In genomic region chr7:29396216-29396942, GRCm38 (mm10) we compare ENCODE assay signal across 18 mouse cellular contexts.
DNase-seq lines count a peak whose midpoint lies in the region; ATAC-seq and TF ChIP-seq lines count a peak whose summit lies in the region.
"Had no signal": no experiment of that assay in that cellular context is flagged by ENCODE, and none has a peak within 500 bp of the region (broad histone marks: within the 10 kb centered on the region; RNA-seq: fewer than 3 reads in every experiment).

No protein-coding gene starts in this region.

- H3K4me3 ChIP-seq in layer of hippocampus, adult 2 months = no peak overlapping the region
- no peak overlapping the region for H3K4me3 ChIP-seq in stomach, postnatal 0 days (ENCODE audit: low read depth, low read length)
- H3K4me3 ChIP-seq: heart, embryonic 15.5 days; hindbrain, embryonic 13.5 days had no signal

- ATAC-seq in stomach, postnatal 0 days (ENCODE audit: low FRiP score, low TSS enrichment) = no peak; the same call in 1 of the 2 replicates
- ATAC-seq: lung, postnatal 0 days; midbrain, embryonic 16.5 days had no signal

- H3K36me3 ChIP-seq in stomach, postnatal 0 days (ENCODE audit: control insufficient read depth, insufficient read depth, low read length) = peaks cover 8% of the 10 kb centered on the region; the same call in 1 of the 2 replicates

- no peaks in the 10 kb centered on the region for H3K4me1 ChIP-seq in stomach, postnatal 0 days (replicated peaks; ENCODE audit: control insufficient read depth, insufficient read depth)

- no peak overlapping the region for H3K4me2 ChIP-seq in stomach, postnatal 0 days (replicated peaks; ENCODE audit: low read depth)
- H3K4me2 ChIP-seq: heart, embryonic 15.5 days; hindbrain, embryonic 13.5 days had no signal

- no peak for TF ChIP-seq CTCF in layer of hippocampus, adult 2 months (conservative IDR thresholded peaks at IDR 0.05)
- TF ChIP-seq CTCF in stomach, postnatal 0 days (IDR thresholded peaks at IDR 0.05; ENCODE audit: low read depth) = no peak

- 81% methylated on average over 12 of the region's 12 CpGs for WGBS in stomach, postnatal 0 days

- H3K9me3 ChIP-seq in stomach, postnatal 0 days (ENCODE audit: control insufficient read depth, low read length) = no peaks in the 10 kb centered on the region
- H3K9me3 ChIP-seq: heart, embryonic 15.5 days; hindbrain, embryonic 13.5 days had no signal

- H3K27ac ChIP-seq in layer of hippocampus, adult 2 months = peak overlapping the region; percentile 41
- peak overlapping the region; percentile 20; the same call in 1 of the 2 replicates for H3K27ac ChIP-seq in stomach, postnatal 0 days (replicated peaks)
- H3K27ac ChIP-seq: heart, embryonic 15.5 days; hindbrain, embryonic 13.5 days; macrophage had no signal

- no peak overlapping the region for H3K9ac ChIP-seq in stomach, postnatal 0 days (ENCODE audit: low read length)
- H3K9ac ChIP-seq: heart, embryonic 15.5 days; hindbrain, embryonic 13.5 days had no signal

- no peak for TF ChIP-seq EP300 in stomach, postnatal 0 days (optimal IDR thresholded peaks at IDR 0.05)

- intact Hi-C loops in gastrocnemius, postnatal 36 days (cut with DNase I) = no loop called here

- DNase-seq in layer of hippocampus, adult 2 months (ENCODE audit: low spot score in 2 of 2) = no peak
- no peak for DNase-seq in layer of hippocampus, adult 9-11 months
- DNase-seq in cerebellum, adult 11 months = peak; percentile 60
- peak; percentile 84 for DNase-seq in cerebellum, adult 9-11 months
- DNase-seq in stomach, postnatal 0 days (ENCODE audit: low spot score) = peak; percentile 30
- no peak for DNase-seq in c-Kit-positive CD71-positive TER-119-positive erythroid progenitor cells, embryonic 14.5 days (ENCODE audit: low spot score)
- DNase-seq in gastrocnemius, postnatal 36 days = no peak
- no peak for DNase-seq in thymus, postnatal 25 days
- DNase-seq: adrenal gland, postnatal 10 days; gastrocnemius, postnatal 25 days; heart, postnatal 36 days; kidney, adult 11 months; thymus, postnatal 36 days had no signal

- H3K27me3 ChIP-seq in stomach, postnatal 0 days (ENCODE audit: control insufficient read depth, insufficient read depth, low read length) = no peaks in the 10 kb centered on the region
- H3K27me3 ChIP-seq: hindbrain, embryonic 13.5 days had no signal

Comparison
In these comparisons a context has a peak if more than half of its experiments do, and no peak if none do; other contexts are left out.
1. DNase-seq: peak in cerebellum, adult 11 months (single experiment), cerebellum, adult 9-11 months (single experiment) and stomach, postnatal 0 days (single experiment); none in layer of hippocampus, adult 2 months (0 of 2), layer of hippocampus, adult 9-11 months (single experiment), c-Kit-positive CD71-positive TER-119-positive erythroid progenitor cells, embryonic 14.5 days (single experiment), gastrocnemius, postnatal 36 days (0 of 2) and thymus, postnatal 25 days (single experiment).